Mouse (Mus musculus) heart, embryonic 14.5 days (tissue): ENCODE results near the gene Gcn1l1. TPM values are rescaled to one million over a fixed set of nuclear protein-coding genes. Genes with fewer than 3 reads are reported as not detected.

Source experiments
- ATAC-seq: fragments of 200-750 bp; cut with Nextera tagmentation; 2 replicates; pipeline ENCODE4 v1.8.0; 2017; ENCODE audit warnings: low read depth, moderate TSS enrichment; ENCODE audit not compliant: insufficient number of reproducible peaks, insufficient read depth, low FRiP score
- H3K27ac ChIP-seq, 2 experiments: fragments of 200-500 bp in 1 of 2; fragments of 300-500 bp in 1 of 2; sonication (generic) in 1 of 2; replicated peaks in 1 of 2; 2 replicates each; pipeline ENCODE4 v1.5.1; 2012 to 2014; ENCODE audit warnings: low read depth in 2 of 2, low read length in 2 of 2, control low read depth in 1 of 2, mild to moderate bottlenecking in 1 of 2, mixed read lengths in 1 of 2; ENCODE audit not compliant: control insufficient read depth in 1 of 2, insufficient read depth in 1 of 2
- H3K27me3 ChIP-seq: fragments of 300-500 bp; sonication (generic); 2 replicates; pipeline ENCODE4 v1.6.1; 2014; ENCODE audit warnings: mild to moderate bottlenecking, low read length, control low read depth; ENCODE audit not compliant: control insufficient read depth, insufficient read depth
- H3K36me3 ChIP-seq: fragments of 300-500 bp; sonication (generic); 2 replicates; pipeline ENCODE4 v1.6.1; 2014; ENCODE audit warnings: mild to moderate bottlenecking, control low read depth, low read length, mixed read lengths; ENCODE audit not compliant: control insufficient read depth, insufficient read depth
- H3K4me1 ChIP-seq, 2 experiments: fragments of 200-500 bp in 1 of 2; fragments of 300-500 bp in 1 of 2; sonication (generic) in 1 of 2; 2 replicates each; pipeline ENCODE4 v1.6.1; 2012 to 2014; ENCODE audit warnings: low read length in 2 of 2, control low read depth in 1 of 2, mixed read lengths in 1 of 2; ENCODE audit not compliant: control insufficient read depth in 2 of 2, insufficient read depth in 2 of 2
- H3K4me2 ChIP-seq: fragments of 300-500 bp; sonication (generic); 2 replicates; pipeline ENCODE4 v1.6.1; 2014; ENCODE audit warnings: mild to moderate bottlenecking, low read length
- H3K4me3 ChIP-seq, 2 experiments: fragments of 200-500 bp in 1 of 2; fragments of 300-500 bp in 1 of 2; sonication (generic) in 1 of 2; 2 replicates each; pipeline ENCODE4 v1.5.1; 2012 to 2014; ENCODE audit warnings: low read length in 2 of 2, mild to moderate bottlenecking in 2 of 2, control low read depth in 1 of 2, low read depth in 1 of 2, moderate library complexity in 1 of 2; ENCODE audit not compliant: control insufficient read depth in 1 of 2, insufficient read depth in 1 of 2
- H3K9ac ChIP-seq: fragments of 300-500 bp; sonication (generic); 2 replicates; pipeline ENCODE4 v1.6.1; 2014; ENCODE audit warnings: mild to moderate bottlenecking, low read length
- H3K9me3 ChIP-seq: fragments of 300-500 bp; sonication (generic); 2 replicates; pipeline ENCODE4 v1.6.1; 2016; ENCODE audit warnings: low read length, control low read depth; ENCODE audit not compliant: control insufficient read depth
- WGBS: fragments of 180-500 bp; shearing (Covaris S2); extraction: QIAGEN DNeasy Blood & Tissue Kit; methylation state at CpG from one replicate; pipeline ENCODE4 v1.1.7; 2014; 5-methylcytosine and 5-hydroxymethylcytosine counted together
- polyA plus RNA-seq: library from polyadenylated mRNA; unstranded; fragments of >200 nt; fragmentation: Nextera tagmentation; extraction: Ambion mirVana; gene quantifications from 2 replicates; pipeline ENCODE4 v1.2.1, GENCODE M21; 2014

Gcn1l1 gene
- polyA plus RNA-seq, 1 experiment from 2014 or later: 26.3 TPM

- 79% methylated on average over 13 of the region's 13 CpGs for WGBS
- peaks cover 1 to 3% of the 10 kb centered on the region in 2 experiments; a peak in 2 of 4 replicates for H3K4me1 ChIP-seq
- no peak overlapping the region for H3K4me3 ChIP-seq
- no peaks in the 10 kb centered on the region for H3K9me3 ChIP-seq
- ATAC-seq: no peak
- H3K36me3 ChIP-seq: peaks cover 85% of the 10 kb centered on the region
- H3K27ac ChIP-seq: no peak overlapping the region
- H3K4me2 ChIP-seq: no peak overlapping the region
- no peak overlapping the region for H3K9ac ChIP-seq
- no peaks in the 10 kb centered on the region for H3K27me3 ChIP-seq
Observed at GRCm38 (mm10) chr5:115551799-115552198, 13.3 kb upstream of the Gcn1l1 start.

- Histone ChIP-seq H3K27ac (no peak overlapping the region), H3K9me3 (no peaks in the 10 kb centered on the region), H3K4me1 (no peaks in the 10 kb centered on the region; a peak in 1 of 4 replicates), H3K4me3 (no peak overlapping the region), H3K27me3 (no peaks in the 10 kb centered on the region), H3K9ac (no peak overlapping the region), H3K4me2 (no peak overlapping the region), H3K36me3 (peaks cover 64% of the 10 kb centered on the region)
- 87% methylated on average over 33 of the region's 33 CpGs for WGBS
- ATAC-seq: no peak
Observed at GRCm38 (mm10) chr5:115553801-115554420, 11.1 kb upstream of the Gcn1l1 start.

- H3K4me1 ChIP-seq: no peaks in the 10 kb centered on the region; a peak in 1 of 4 replicates
- no peak overlapping the region for H3K4me3 ChIP-seq
- no peaks in the 10 kb centered on the region for H3K27me3 ChIP-seq
- no peaks in the 10 kb centered on the region for H3K9me3 ChIP-seq
- ATAC-seq: no peak
- H3K27ac ChIP-seq: no peak overlapping the region
- H3K36me3 ChIP-seq: peaks cover 56% of the 10 kb centered on the region
- no peak overlapping the region for H3K4me2 ChIP-seq
- WGBS: 88% methylated on average over 18 of the region's 18 CpGs
- no peak overlapping the region for H3K9ac ChIP-seq
Observed at GRCm38 (mm10) chr5:115554536-115555291, 10.3 kb upstream of the Gcn1l1 start.

- no peak overlapping the region for H3K9ac ChIP-seq
- peaks cover 52% of the 10 kb centered on the region for H3K36me3 ChIP-seq
- H3K9me3 ChIP-seq: no peaks in the 10 kb centered on the region
- H3K4me2 ChIP-seq: no peak overlapping the region
- ATAC-seq: no peak
- no peak overlapping the region for H3K4me3 ChIP-seq
- H3K27ac ChIP-seq: no peak overlapping the region
- peaks cover 6 to 11% of the 10 kb centered on the region in 2 experiments for H3K4me1 ChIP-seq
- WGBS: 7% methylated on average over 8 of the region's 8 CpGs
- H3K27me3 ChIP-seq: no peaks in the 10 kb centered on the region
Observed at GRCm38 (mm10) chr5:115556217-115556616, 8.8 kb upstream of the Gcn1l1 start.

- Histone ChIP-seq H3K4me1 (peaks cover 6 to 11% of the 10 kb centered on the region in 2 experiments), H3K27me3 (no peaks in the 10 kb centered on the region), H3K9ac (no peak overlapping the region), H3K4me3 (no peak overlapping the region), H3K9me3 (no peaks in the 10 kb centered on the region), H3K27ac (no peak overlapping the region), H3K4me2 (no peak overlapping the region), H3K36me3 (peaks cover 52% of the 10 kb centered on the region)
- WGBS: 80% methylated on average over 14 of the region's 14 CpGs
- no peak for ATAC-seq
Observed at GRCm38 (mm10) chr5:115558182-115558794, 6.8 kb upstream of the Gcn1l1 start.

GRCm38 (mm10) chr5:115559237-115560101 lies 5.6 kb upstream of the Gcn1l1 start, which contains the start of gene Rplp0:
Rplp0 (plus strand) TSS chr5:115559467.
- Histone ChIP-seq H3K27ac (peak within 1 kb of the TSS; percentile 78 to 81), H3K36me3 (peaks cover 49% of the 10 kb centered on the region), H3K9ac (peak within 1 kb of the TSS; percentile 98), H3K9me3 (no peaks in the 10 kb centered on the region), H3K4me2 (peak within 1 kb of the TSS; percentile 90), H3K4me3 (peak within 1 kb of the TSS; percentile 92 to 100), H3K4me1 (peaks cover 6 to 11% of the 10 kb centered on the region in 2 experiments), H3K27me3 (no peaks in the 10 kb centered on the region)
- under 1% methylated on average over 77 of the region's 78 CpGs for WGBS
- peak; percentile 97 for ATAC-seq

- peaks cover 41% of the 10 kb centered on the region for H3K36me3 ChIP-seq
- no peaks in the 10 kb centered on the region for H3K9me3 ChIP-seq
- H3K9ac ChIP-seq: peak overlapping the region; percentile 98
- WGBS: 34% methylated on average over 13 of the region's 13 CpGs
- H3K4me3 ChIP-seq: peak overlapping the region; percentile 92 to 100
- H3K4me1 ChIP-seq: peaks cover 7 to 11% of the 10 kb centered on the region in 2 experiments
- no peaks in the 10 kb centered on the region for H3K27me3 ChIP-seq
- peak overlapping the region in 1 of 2 experiments; percentile 81; a peak in 1 of 4 replicates for H3K27ac ChIP-seq
- peak overlapping the region; percentile 90 for H3K4me2 ChIP-seq
- no peak for ATAC-seq
Observed at GRCm38 (mm10) chr5:115560336-115560905, 4.6 kb upstream of the Gcn1l1 start.
